Comparison of ENCODE assay signal across 7 mouse cellular contexts in the genomic region with DNA sequence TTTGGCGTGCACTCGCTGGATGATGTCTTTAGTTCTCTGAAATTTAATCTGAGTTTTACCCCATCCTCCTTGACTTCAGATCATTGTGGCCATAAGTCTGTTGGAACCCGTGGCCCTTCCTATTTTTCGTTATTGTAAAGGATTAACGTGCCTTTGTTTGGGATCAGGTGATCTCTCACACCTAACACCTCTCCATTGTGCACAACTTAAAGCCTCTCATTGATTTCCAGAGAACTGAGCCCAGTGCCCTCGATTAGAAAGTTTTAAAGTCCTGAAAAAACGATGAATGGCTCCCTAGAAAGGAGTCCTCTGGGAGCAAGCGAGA. TPM values are rescaled to one million over a fixed set of nuclear protein-coding genes. Genes with fewer than 3 reads are reported as not detected.
A peak's percentile ranks its signal among the peaks of the same experiment; 100 is the strongest.
DNase-seq lines count a peak whose midpoint lies in the region; ATAC-seq and TF ChIP-seq lines count a peak whose summit lies in the region.

No protein-coding gene starts in this region.

- no peaks in the 10 kb centered on the region for H3K27me3 ChIP-seq in embryonic facial prominence, embryonic 13.5 days
- H3K27me3 ChIP-seq in intestine, postnatal 0 days (replicated peaks; ENCODE audit: control insufficient read depth, insufficient read depth, low read length) = no peaks in the 10 kb centered on the region
- H3K27me3 ChIP-seq in neural tube, embryonic 15.5 days (replicated peaks) = no peaks in the 10 kb centered on the region

- H3K36me3 ChIP-seq in embryonic facial prominence, embryonic 13.5 days = 0 out of 2 replicates have a peak, but pooled peaks cover 5% of the 10 kb centered on the region
- H3K36me3 ChIP-seq in intestine, postnatal 0 days (ENCODE audit: control insufficient read depth, insufficient read depth) = no peaks in the 10 kb centered on the region
- H3K36me3 ChIP-seq in neural tube, embryonic 15.5 days = no peaks in the 10 kb centered on the region

- peak overlapping the region; percentile 92 for H3K9ac ChIP-seq in embryonic facial prominence, embryonic 13.5 days
- H3K9ac ChIP-seq in intestine, postnatal 0 days (ENCODE audit: low read depth, low read length) = peak overlapping the region; percentile 93; the same call in 1 of the 2 replicates
- H3K9ac ChIP-seq in neural tube, embryonic 15.5 days (replicated peaks) = peak overlapping the region; percentile 93

- TF ChIP-seq POLR2A in lung, adult 2 months (IDR thresholded peaks at IDR 0.05; ENCODE audit: borderline replicate concordance, extremely low read depth, low read depth, low read length) = no peak

- WGBS in lung, adult 2 months = 15% methylated on average over 8 of the region's 8 CpGs
- WGBS in embryonic facial prominence, embryonic 13.5 days = 13% methylated on average over 8 of the region's 8 CpGs
- 14% methylated on average over 8 of the region's 8 CpGs for WGBS in intestine, postnatal 0 days
- 15% methylated on average over 8 of the region's 8 CpGs for WGBS in neural tube, embryonic 15.5 days

- peak overlapping the region; percentile 92 for H3K27ac ChIP-seq in embryonic facial prominence, embryonic 13.5 days
- peak overlapping the region; percentile 90 for H3K27ac ChIP-seq in intestine, postnatal 0 days (ENCODE audit: low read depth, low read length)
- H3K27ac ChIP-seq in neural tube, embryonic 15.5 days (replicated peaks) = peak overlapping the region; percentile 94

- H3K9me3 ChIP-seq in embryonic facial prominence, embryonic 13.5 days = no peaks in the 10 kb centered on the region
- no peaks in the 10 kb centered on the region for H3K9me3 ChIP-seq in intestine, postnatal 0 days (ENCODE audit: control insufficient read depth)
- no peaks in the 10 kb centered on the region for H3K9me3 ChIP-seq in neural tube, embryonic 15.5 days (replicated peaks)

- peaks cover 5% of the 10 kb centered on the region for H3K4me1 ChIP-seq in lung, adult 2 months (ENCODE audit: control insufficient read depth, insufficient read depth, low read length)
- peaks cover 31% of the 10 kb centered on the region for H3K4me1 ChIP-seq in embryonic facial prominence, embryonic 13.5 days
- H3K4me1 ChIP-seq in intestine, postnatal 0 days (replicated peaks; ENCODE audit: control insufficient read depth, insufficient read depth, low read length) = no peaks in the 10 kb centered on the region
- H3K4me1 ChIP-seq in neural tube, embryonic 15.5 days = peaks cover 30% of the 10 kb centered on the region

- DNase-seq in lung, adult 2 months = no peak
- no peak for DNase-seq in lung, postnatal 10 days
- DNase-seq in natural killer cell, adult 2 months (ENCODE audit: low spot score in 2 of 2) = no peak
- DNase-seq in urinary bladder, postnatal 10 days (ENCODE audit: low spot score) = no peak

- peak overlapping the region; percentile 79 for H3K4me2 ChIP-seq in embryonic facial prominence, embryonic 13.5 days
- peak overlapping the region; percentile 87 for H3K4me2 ChIP-seq in intestine, postnatal 0 days (replicated peaks; ENCODE audit: low read depth)
- peak overlapping the region; percentile 71 for H3K4me2 ChIP-seq in neural tube, embryonic 15.5 days

- peak overlapping the region; percentile 95 for H3K4me3 ChIP-seq in lung, adult 2 months (replicated peaks; ENCODE audit: extremely low read depth, low read depth, low read length)
- H3K4me3 ChIP-seq in embryonic facial prominence, embryonic 13.5 days = peak overlapping the region; percentile 79
- H3K4me3 ChIP-seq in intestine, postnatal 0 days (ENCODE audit: low read depth, low read length) = peak overlapping the region; percentile 89
- peak overlapping the region; percentile 96 for H3K4me3 ChIP-seq in neural tube, embryonic 15.5 days (replicated peaks)

- no peak for TF ChIP-seq CTCF in lung, adult 2 months (IDR thresholded peaks at IDR 0.05; ENCODE audit: insufficient read depth, low read length)
- no peak for TF ChIP-seq CTCF in intestine, postnatal 0 days (IDR thresholded peaks at IDR 0.05; ENCODE audit: low read depth)

- ATAC-seq in embryonic facial prominence, embryonic 13.5 days (ENCODE audit: insufficient number of reproducible peaks, insufficient read depth, low FRiP score, low TSS enrichment, low read depth) = no peak
- ATAC-seq in intestine, postnatal 0 days = no peak
- no peak for ATAC-seq in neural tube, embryonic 15.5 days (ENCODE audit: low FRiP score)

RNA-seq across cellular contexts. Expression of gene Stk38, which starts 0.5 kb away (rescaled TPM):
- 105 and 111 TPM in 2 replicates for polyA plus RNA-seq in lung, adult 2 months (2012; rRNA removed)
- polyA plus RNA-seq in embryonic facial prominence, embryonic 13.5 days (2015; fragmentation: Nextera tagmentation; extraction: Ambion mirVana) = 114 and 129 TPM in 2 replicates
- 51.5 and 59.5 TPM in 2 replicates for polyA plus RNA-seq in intestine, postnatal 0 days (2015; fragmentation: Nextera tagmentation; extraction: Ambion mirVana)
- polyA plus RNA-seq in neural tube, embryonic 15.5 days (2015; fragmentation: Nextera tagmentation; extraction: Ambion mirVana) = 81.2 and 82.1 TPM in 2 replicates

RNA-seq across cellular contexts. Expression of gene Srsf3, which starts 24.1 kb away (rescaled TPM):
- polyA plus RNA-seq in lung, adult 2 months (2012; rRNA removed) = 159 and 168 TPM in 2 replicates
- polyA plus RNA-seq in embryonic facial prominence, embryonic 13.5 days (2015; fragmentation: Nextera tagmentation; extraction: Ambion mirVana) = 702 and 727 TPM in 2 replicates
- 257 TPM in 2 replicates for polyA plus RNA-seq in intestine, postnatal 0 days (2015; fragmentation: Nextera tagmentation; extraction: Ambion mirVana)
- polyA plus RNA-seq in neural tube, embryonic 15.5 days (2015; fragmentation: Nextera tagmentation; extraction: Ambion mirVana) = 403 and 429 TPM in 2 replicates

RNA-seq across cellular contexts. Expression of gene Kctd20, which starts 56.5 kb away (rescaled TPM):
- 37.5 and 59.5 TPM in 2 replicates for polyA plus RNA-seq in lung, adult 2 months (2012; rRNA removed)
- polyA plus RNA-seq in embryonic facial prominence, embryonic 13.5 days (2015; fragmentation: Nextera tagmentation; extraction: Ambion mirVana) = 99.9 and 103 TPM in 2 replicates
- polyA plus RNA-seq in intestine, postnatal 0 days (2015; fragmentation: Nextera tagmentation; extraction: Ambion mirVana) = 25.6 and 27.0 TPM in 2 replicates
- 78.9 and 81.3 TPM in 2 replicates for polyA plus RNA-seq in neural tube, embryonic 15.5 days (2015; fragmentation: Nextera tagmentation; extraction: Ambion mirVana)
